Mouse (Mus musculus) liver, adult 2 months (tissue): ENCODE data around the gene Efhc1. TPM values are rescaled to one million over a fixed set of nuclear protein-coding genes. Genes with fewer than 3 reads are reported as not detected.
"Not testable (repeated sequence)": the region's sequence is repeated elsewhere in the genome, so short reads cannot be mapped to it uniquely, and the experiment has no call there.

Experiments
- DNase-seq: peaks from one replicate; pipeline ENCODE4 v3.0.0-alpha.2; 2011; ENCODE audit warnings: low read depth, low spot score; ENCODE audit errors: extremely low read depth
- H3K27ac ChIP-seq: fragments of 200-500 bp; replicated peaks from 2 replicates; pipeline ENCODE4 v1.5.1; 2012; ENCODE audit warnings: low read depth, mild to moderate bottlenecking, control low read depth, inconsistent platforms, low read length; ENCODE audit not compliant: insufficient read depth
- H3K27me3 ChIP-seq: fragments of 200-500 bp; 2 replicates; pipeline ENCODE4 v1.6.1; 2012; ENCODE audit warnings: mild to moderate bottlenecking, moderate library complexity, low read length, inconsistent platforms; ENCODE audit not compliant: control insufficient read depth, insufficient read depth
- H3K36me3 ChIP-seq: fragments of 200-500 bp; 2 replicates; pipeline ENCODE4 v1.6.1; 2012; ENCODE audit warnings: low read length, inconsistent platforms; ENCODE audit not compliant: control insufficient read depth, insufficient read depth
- H3K4me1 ChIP-seq: fragments of 200-500 bp; 2 replicates; pipeline ENCODE4 v1.6.1; 2011; ENCODE audit warnings: low read length; ENCODE audit not compliant: control insufficient read depth, insufficient read depth
- H3K4me3 ChIP-seq: fragments of 200-500 bp; 2 replicates; pipeline ENCODE4 v1.5.1; 2011; ENCODE audit warnings: low read depth, mild to moderate bottlenecking, control low read depth, low read length, moderate library complexity; ENCODE audit not compliant: insufficient read depth
- H3K79me2 ChIP-seq: fragments of 200-500 bp; 2 replicates; pipeline ENCODE4 v1.6.1; 2012; ENCODE audit warnings: inconsistent platforms, mild to moderate bottlenecking, low read length, moderate library complexity; ENCODE audit not compliant: control insufficient read depth, insufficient read depth
- H3K9ac ChIP-seq: fragments of 200-500 bp; 2 replicates; pipeline ENCODE4 v1.6.1; 2012; ENCODE audit warnings: low read depth, mild to moderate bottlenecking, control low read depth, inconsistent platforms, low read length
- CTCF ChIP-seq: fragments of 200-500 bp; IDR thresholded peaks from 2 replicates; pipeline ENCODE4 v1.5.1; 2011; ENCODE audit warnings: low read depth, low read length, control low read depth
- POLR2A ChIP-seq: fragments of 200-500 bp; IDR thresholded peaks from 2 replicates; pipeline ENCODE4 v1.6.1; 2011; ENCODE audit warnings: low read length, control low read depth; ENCODE audit not compliant: insufficient read depth; ENCODE audit errors: extremely low read depth
- WGBS: fragments of 180-500 bp; shearing (Covaris S2); methylation state at CpG from one replicate; pipeline ENCODE4 v1.1.7; 2018; 5-methylcytosine and 5-hydroxymethylcytosine counted together
- polyA plus RNA-seq: library from polyadenylated mRNA; depleted of rRNA; stranded (reverse); fragments of >200 nt; gene quantifications from 2 replicates; pipeline ENCODE4 v1.2.3, GENCODE M21; 2012
- total RNA-seq: library from RNA; depleted of rRNA; stranded (reverse); fragments of >200 nt; gene quantifications from 2 replicates; pipeline ENCODE4 v1.2.3, GENCODE M21; 2014

Gene Efhc1
- total and polyA plus RNA-seq, 2 experiments = 0.07 to 0.09 TPM

GRCm38 (mm10) chr1:20914769-20915168 lies 36.7 kb upstream of the Efhc1 start:
- 94% methylated on average over 3 of the region's 3 CpGs for WGBS

GRCm38 (mm10) chr1:20915608-20916007 lies 35.8 kb upstream of the Efhc1 start:
- no peaks in the 10 kb centered on the region for H3K27me3 ChIP-seq
- TF ChIP-seq POLR2A (no peak), CTCF (no peak)
- H3K27ac ChIP-seq = no peak overlapping the region
- no peak overlapping the region for H3K4me3 ChIP-seq
- no peak overlapping the region for H3K9ac ChIP-seq
- no peaks in the 10 kb centered on the region for H3K36me3 ChIP-seq
- H3K79me2 ChIP-seq = no peaks in the 10 kb centered on the region
- 87% methylated on average over 5 of the region's 5 CpGs for WGBS
- DNase-seq = no peak
- H3K4me1 ChIP-seq = no peaks in the 10 kb centered on the region

More at GRCm38 (mm10) chr1:20914769-20915168, 36.7 kb upstream of the Efhc1 start:
- no peaks in the 10 kb centered on the region for H3K79me2 ChIP-seq
- H3K27ac ChIP-seq = no peak overlapping the region
- no peaks in the 10 kb centered on the region for H3K27me3 ChIP-seq
- no peaks in the 10 kb centered on the region for H3K4me1 ChIP-seq
- no peak overlapping the region for H3K9ac ChIP-seq
- no peak overlapping the region for H3K4me3 ChIP-seq
- H3K36me3 ChIP-seq = no peaks in the 10 kb centered on the region
- no peak for DNase-seq
- TF ChIP-seq POLR2A = no peak
- TF ChIP-seq CTCF = no peak

- Histone ChIP-seq H3K27me3 (no peaks in the 10 kb centered on the region), H3K36me3 (no peaks in the 10 kb centered on the region), H3K79me2 (no peaks in the 10 kb centered on the region), H3K4me3 (no peak overlapping the region), H3K4me1 (no peaks in the 10 kb centered on the region), H3K9ac (no peak overlapping the region), H3K27ac (no peak overlapping the region)
- TF ChIP-seq CTCF (no peak), POLR2A (no peak)
- 70% methylated on average over 6 of the region's 6 CpGs for WGBS
- no peak for DNase-seq
Observed at GRCm38 (mm10) chr1:20917496-20918050, 33.9 kb upstream of the Efhc1 start.

- Histone ChIP-seq H3K79me2 (no peaks in the 10 kb centered on the region), H3K36me3 (no peaks in the 10 kb centered on the region), H3K4me3 (no peak overlapping the region), H3K4me1 (no peaks in the 10 kb centered on the region), H3K9ac (no peak overlapping the region), H3K27ac (no peak overlapping the region), H3K27me3 (no peaks in the 10 kb centered on the region)
- 97% methylated on average over 2 of the region's 2 CpGs for WGBS
- TF ChIP-seq CTCF = no peak
- no peak for TF ChIP-seq POLR2A
- no peak for DNase-seq
Observed at GRCm38 (mm10) chr1:20919728-20920127, 31.7 kb upstream of the Efhc1 start.

- TF ChIP-seq POLR2A (no peak), CTCF (no peak)
- no peak for DNase-seq
- Histone ChIP-seq H3K9ac (no peak overlapping the region), H3K36me3 (no peaks in the 10 kb centered on the region), H3K4me1 (no peaks in the 10 kb centered on the region), H3K79me2 (no peaks in the 10 kb centered on the region), H3K27me3 (no peaks in the 10 kb centered on the region), H3K4me3 (no peak overlapping the region), H3K27ac (no peak overlapping the region)
- 85% methylated on average over 10 of the region's 10 CpGs for WGBS
Observed at GRCm38 (mm10) chr1:20921081-20921528, 30.3 kb upstream of the Efhc1 start.

GRCm38 (mm10) chr1:20922612-20923399 lies 28.6 kb upstream of the Efhc1 start:
- TF ChIP-seq POLR2A = no peak
- no peak for TF ChIP-seq CTCF
- peak; percentile 10 for DNase-seq
- Histone ChIP-seq H3K27me3 (no peaks in the 10 kb centered on the region), H3K36me3 (no peaks in the 10 kb centered on the region), H3K27ac (no peak overlapping the region), H3K79me2 (no peaks in the 10 kb centered on the region), H3K4me1 (no peaks in the 10 kb centered on the region), H3K4me3 (no peak overlapping the region), H3K9ac (no peak overlapping the region)
- WGBS = 56% methylated on average over 11 of the region's 11 CpGs

GRCm38 (mm10) chr1:20925324-20925723 lies 26.1 kb upstream of the Efhc1 start:
- not testable (repeated sequence) for H3K4me3 ChIP-seq, H3K27me3 ChIP-seq, H3K36me3 ChIP-seq, DNase-seq, H3K79me2 ChIP-seq, H3K9ac ChIP-seq, H3K27ac ChIP-seq, H3K4me1 ChIP-seq
- WGBS = 71% methylated on average over 7 of the region's 7 CpGs
